Mouse (Mus musculus): ENCODE measurements around the gene Dscam. TPM values are rescaled to one million over a fixed set of nuclear protein-coding genes. Genes with fewer than 3 reads are reported as not detected.

Dscam gene
- not detected for polyA plus RNA-seq (2014; fragmentation: Illumina TruSeq; extraction: RNeasy Lipid Tissue Mini Kit (QIAGEN cat#74804); ENCODE audit: insufficient read depth, low read depth, low replicate concordance)

GRCm38 (mm10) chr16:97170513-97171081 is at the start of gene Dscam:
Gene Dscam (minus strand): TSS chr16:97170752.

Other genes with a start within 250 kb of the Dscam start
- 8.0 TPM for gene Bace2, start 186.0 kb upstream of the Dscam start, polyA plus RNA-seq (2014; fragmentation: Illumina TruSeq; extraction: RNeasy Lipid Tissue Mini Kit (QIAGEN cat#74804); ENCODE audit: insufficient read depth, low read depth, low replicate concordance)

Data from lung, adult 10 weeks (tissue).